Mouse (Mus musculus): ENCODE measurements at regions not wholly inside any gene's neighbourhood (a gene's known extent, or its start where the extent isn't known, plus 50 kb on each side); places are given as distances from the start of the nearest gene placed in this dataset.

DNA sequence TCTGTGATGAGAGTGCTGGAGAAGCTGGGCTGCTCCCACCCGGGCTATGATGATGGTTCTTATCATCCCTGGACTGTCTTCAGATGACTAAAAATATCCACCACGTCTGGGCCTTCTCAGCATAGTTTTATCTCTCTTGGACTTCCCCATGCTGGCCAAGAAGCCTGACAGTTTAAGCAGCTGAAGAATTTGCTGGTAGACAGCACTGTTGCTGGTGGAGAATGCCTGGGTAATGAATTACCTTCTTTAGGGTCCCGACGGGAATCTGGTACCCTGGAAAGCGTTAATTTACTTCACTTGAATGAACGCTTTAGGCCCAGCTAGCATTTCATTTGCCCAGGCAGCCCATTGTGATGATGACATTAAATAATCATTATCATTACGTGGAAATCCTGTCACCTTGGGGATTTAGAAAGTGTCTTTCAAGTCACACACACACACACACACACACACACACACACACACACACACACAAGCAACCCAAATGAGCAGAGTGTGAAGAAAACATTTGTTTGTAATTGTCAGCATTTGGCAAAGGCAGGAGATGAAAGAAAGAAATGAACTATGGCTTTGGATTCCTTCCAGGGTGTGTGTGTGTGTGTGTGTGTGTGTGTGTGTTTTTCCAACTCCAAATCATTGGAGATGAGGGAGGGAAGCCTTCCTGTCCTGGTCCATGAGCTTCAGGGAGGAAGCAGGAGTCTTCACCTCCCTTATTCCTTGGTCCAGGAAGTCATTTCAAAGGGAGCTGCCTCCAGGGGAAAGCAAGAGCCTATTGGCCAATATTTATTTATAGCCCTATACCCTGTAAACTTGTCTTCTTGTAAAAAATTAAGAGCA lies 117.3 kb upstream of the Slc30a5 start:
- TF ChIP-seq POLR2A (IDR thresholded peaks at IDR 0.05; ENCODE audit: insufficient read depth, low read length) = no peak

DNA sequence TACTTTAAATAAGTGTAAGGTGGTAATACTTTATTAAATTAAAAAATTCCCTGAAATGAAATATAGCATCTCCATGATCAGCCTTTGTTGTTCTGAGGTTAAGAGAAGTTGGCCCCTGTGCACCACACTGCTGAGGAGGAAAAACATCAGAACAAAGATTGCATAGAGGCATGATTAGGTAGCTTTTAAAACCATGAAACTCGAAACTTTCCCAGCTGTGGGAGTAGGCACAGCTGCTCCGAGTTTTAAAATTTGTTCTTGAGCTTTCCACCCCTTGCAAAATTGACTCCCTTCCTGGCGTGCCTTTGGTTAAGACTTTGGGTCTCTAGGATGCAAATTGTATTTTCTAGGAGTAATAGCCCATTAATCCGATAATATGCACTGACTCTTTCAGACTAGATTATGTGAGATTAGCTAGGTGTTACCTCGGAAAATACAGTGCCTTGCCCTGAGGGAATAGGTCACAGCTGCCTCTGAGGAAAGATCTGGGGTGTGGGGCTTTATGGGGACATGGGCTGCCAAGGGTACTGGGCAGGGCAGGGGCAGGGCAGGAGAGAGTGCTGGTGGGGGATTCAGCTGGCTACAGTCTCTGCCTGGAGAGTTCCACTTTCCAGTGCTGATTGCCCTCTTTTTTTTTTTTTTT lies 110.1 kb upstream of the Slc30a5 start:
- no peaks in the 10 kb centered on the region for H3K36me3 ChIP-seq (ENCODE audit: control insufficient read depth, insufficient read depth, low read length, poor library complexity, severe bottlenecking)
- H3K27me3 ChIP-seq (ENCODE audit: control insufficient read depth, insufficient read depth, low read length, poor library complexity, severe bottlenecking) = no peaks in the 10 kb centered on the region
- H3K9ac ChIP-seq (ENCODE audit: low read depth, poor library complexity, severe bottlenecking) = no peak overlapping the region
- no peaks in the 10 kb centered on the region for H3K4me1 ChIP-seq (ENCODE audit: control insufficient read depth, insufficient read depth, low read length)
- TF ChIP-seq CTCF (IDR thresholded peaks at IDR 0.05; ENCODE audit: low read depth, low read length) (no peak), POLR2A (IDR thresholded peaks at IDR 0.05; ENCODE audit: insufficient read depth, low read length) (no peak), EP300 (IDR thresholded peaks at IDR 0.05; ENCODE audit: insufficient read depth, low read depth, low read length) (no peak)
- no peak overlapping the region for H3K27ac ChIP-seq (ENCODE audit: insufficient read depth, low read length)
- H3K9me3 ChIP-seq (replicated peaks; ENCODE audit: control insufficient read depth, insufficient read depth, low read length, poor library complexity, severe bottlenecking) = no peaks in the 10 kb centered on the region
- H3K4me3 ChIP-seq (ENCODE audit: low read depth, low read length) = no peak overlapping the region

More for the DNA sequence above, 117.3 kb upstream of the Slc30a5 start:
- no peak overlapping the region for H3K27ac ChIP-seq (ENCODE audit: insufficient read depth, low read length)
- H3K9ac ChIP-seq (ENCODE audit: low read depth, poor library complexity, severe bottlenecking) = no peak overlapping the region
- no peaks in the 10 kb centered on the region for H3K4me1 ChIP-seq (ENCODE audit: control insufficient read depth, insufficient read depth, low read length)
- no peaks in the 10 kb centered on the region for H3K27me3 ChIP-seq (ENCODE audit: control insufficient read depth, insufficient read depth, low read length, poor library complexity, severe bottlenecking)
- H3K9me3 ChIP-seq (replicated peaks; ENCODE audit: control insufficient read depth, insufficient read depth, low read length, poor library complexity, severe bottlenecking) = no peaks in the 10 kb centered on the region
- no peaks in the 10 kb centered on the region for H3K36me3 ChIP-seq (ENCODE audit: control insufficient read depth, insufficient read depth, low read length, poor library complexity, severe bottlenecking)
- no peak overlapping the region for H3K4me3 ChIP-seq (ENCODE audit: low read depth, low read length)

DNA sequence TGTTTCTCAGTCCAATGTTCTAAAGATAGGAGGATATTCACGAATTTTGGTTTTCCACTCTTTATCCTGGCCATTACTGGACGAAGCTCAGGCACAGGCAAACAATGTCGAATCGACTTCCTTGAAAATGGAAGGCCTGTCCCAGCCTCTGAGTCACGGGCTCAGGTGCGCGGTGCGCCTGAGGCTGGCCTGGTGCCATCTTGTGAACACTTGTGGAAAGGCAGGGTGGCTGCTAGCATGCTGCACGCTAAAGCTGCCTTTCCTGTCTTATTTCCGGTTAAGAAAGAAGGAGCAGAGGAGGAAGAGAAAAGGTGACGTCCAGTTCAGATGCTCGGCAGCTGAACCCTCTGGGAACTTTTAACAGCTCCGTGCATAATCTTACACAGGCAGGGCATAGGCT lies 107.6 kb upstream of the Slc30a5 start:
- H3K9me3 ChIP-seq (replicated peaks; ENCODE audit: control insufficient read depth, insufficient read depth, low read length, poor library complexity, severe bottlenecking) = no peaks in the 10 kb centered on the region
- H3K36me3 ChIP-seq (ENCODE audit: control insufficient read depth, insufficient read depth, low read length, poor library complexity, severe bottlenecking) = no peaks in the 10 kb centered on the region
- no peaks in the 10 kb centered on the region for H3K27me3 ChIP-seq (ENCODE audit: control insufficient read depth, insufficient read depth, low read length, poor library complexity, severe bottlenecking)
- no peak overlapping the region for H3K27ac ChIP-seq (ENCODE audit: insufficient read depth, low read length)
- TF ChIP-seq EP300 (IDR thresholded peaks at IDR 0.05; ENCODE audit: insufficient read depth, low read depth, low read length) = no peak
- peak; percentile 22 for TF ChIP-seq CTCF (IDR thresholded peaks at IDR 0.05; ENCODE audit: low read depth, low read length)
- H3K4me1 ChIP-seq (ENCODE audit: control insufficient read depth, insufficient read depth, low read length) = no peaks in the 10 kb centered on the region
- H3K4me3 ChIP-seq (ENCODE audit: low read depth, low read length) = no peak overlapping the region
- H3K9ac ChIP-seq (ENCODE audit: low read depth, poor library complexity, severe bottlenecking) = no peak overlapping the region

DNA sequence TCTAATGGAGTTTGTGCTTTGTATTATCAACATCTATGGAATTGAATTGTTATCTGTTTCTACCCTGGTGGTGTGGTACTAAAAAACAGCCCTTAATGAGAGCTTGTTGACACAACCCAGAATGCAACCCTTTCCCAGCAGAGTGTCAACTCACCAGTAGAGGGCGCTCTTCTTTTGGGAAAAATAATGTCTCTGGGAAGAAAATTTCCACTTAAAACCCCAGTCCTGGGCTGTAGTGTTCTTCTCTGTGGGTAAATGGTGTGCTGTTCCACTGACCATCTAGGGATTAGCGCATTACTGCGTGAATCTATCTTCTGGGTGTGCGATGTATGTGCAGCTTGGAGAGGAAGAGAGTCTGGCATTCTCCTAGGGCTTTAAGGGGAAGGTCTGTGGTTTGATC lies 106.5 kb upstream of the Slc30a5 start:
- H3K4me3 ChIP-seq (ENCODE audit: low read depth, low read length) = no peak overlapping the region
- H3K9me3 ChIP-seq (replicated peaks; ENCODE audit: control insufficient read depth, insufficient read depth, low read length, poor library complexity, severe bottlenecking) = no peaks in the 10 kb centered on the region
- no peak overlapping the region for H3K27ac ChIP-seq (ENCODE audit: insufficient read depth, low read length)
- no peaks in the 10 kb centered on the region for H3K27me3 ChIP-seq (ENCODE audit: control insufficient read depth, insufficient read depth, low read length, poor library complexity, severe bottlenecking)
- H3K4me1 ChIP-seq (ENCODE audit: control insufficient read depth, insufficient read depth, low read length) = no peaks in the 10 kb centered on the region
- TF ChIP-seq EP300 (IDR thresholded peaks at IDR 0.05; ENCODE audit: insufficient read depth, low read depth, low read length) (no peak), CTCF (IDR thresholded peaks at IDR 0.05; ENCODE audit: low read depth, low read length) (peak; percentile 19)
- H3K36me3 ChIP-seq (ENCODE audit: control insufficient read depth, insufficient read depth, low read length, poor library complexity, severe bottlenecking) = no peaks in the 10 kb centered on the region
- no peak overlapping the region for H3K9ac ChIP-seq (ENCODE audit: low read depth, poor library complexity, severe bottlenecking)

DNA sequence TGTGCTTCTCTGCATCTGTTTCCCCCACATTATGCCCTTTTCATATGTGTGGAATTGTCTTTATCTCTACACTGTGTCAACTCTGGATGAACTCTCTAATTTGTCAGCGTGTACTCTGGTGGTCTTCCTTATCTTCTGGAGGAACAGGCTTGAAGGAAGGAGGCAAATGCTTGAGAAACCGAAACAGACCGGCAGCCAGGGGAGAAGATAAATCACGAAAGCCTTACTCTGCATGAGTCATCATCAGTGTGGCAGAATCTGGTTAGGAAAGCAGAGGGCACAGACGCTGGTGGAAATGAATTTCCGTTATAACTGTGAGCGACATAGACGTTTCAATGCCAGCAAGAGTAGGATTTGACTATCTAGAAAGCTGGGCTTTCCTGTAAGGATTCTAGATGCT lies 100.0 kb upstream of the Slc30a5 start:
- Histone ChIP-seq H3K4me3 (ENCODE audit: low read depth, low read length) (no peak overlapping the region), H3K9ac (ENCODE audit: low read depth, poor library complexity, severe bottlenecking) (no peak overlapping the region), H3K4me1 (ENCODE audit: control insufficient read depth, insufficient read depth, low read length) (no peaks in the 10 kb centered on the region), H3K27ac (ENCODE audit: insufficient read depth, low read length) (no peak overlapping the region), H3K27me3 (ENCODE audit: control insufficient read depth, insufficient read depth, low read length, poor library complexity, severe bottlenecking) (no peaks in the 10 kb centered on the region), H3K36me3 (ENCODE audit: control insufficient read depth, insufficient read depth, low read length, poor library complexity, severe bottlenecking) (no peaks in the 10 kb centered on the region), H3K9me3 (replicated peaks; ENCODE audit: control insufficient read depth, insufficient read depth, low read length, poor library complexity, severe bottlenecking) (no peaks in the 10 kb centered on the region)
- TF ChIP-seq CTCF (IDR thresholded peaks at IDR 0.05; ENCODE audit: low read depth, low read length) (no peak), EP300 (IDR thresholded peaks at IDR 0.05; ENCODE audit: insufficient read depth, low read depth, low read length) (no peak), POLR2A (IDR thresholded peaks at IDR 0.05; ENCODE audit: insufficient read depth, low read length) (no peak)

DNA sequence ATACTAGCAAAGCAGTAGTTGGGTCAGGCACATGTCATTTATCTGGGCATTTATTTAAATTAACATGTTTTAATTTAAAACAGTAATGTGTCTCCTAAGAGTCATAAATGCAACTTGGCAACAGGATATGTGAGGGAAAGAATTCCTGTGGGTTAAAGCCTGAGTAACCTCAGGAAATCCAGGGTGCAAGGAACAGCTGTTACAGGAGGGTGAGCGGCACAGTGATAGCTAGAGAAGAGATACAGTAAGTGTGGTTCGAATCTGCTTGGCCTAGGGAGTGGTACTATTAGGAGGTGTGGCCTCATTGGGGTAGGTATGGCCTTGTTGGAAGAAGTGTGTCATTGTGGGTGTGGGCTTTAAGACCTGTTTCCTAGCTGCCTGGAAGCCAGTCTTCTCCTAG lies 66.3 kb upstream of the Slc30a5 start:
- Histone ChIP-seq H3K9ac (ENCODE audit: low read depth, poor library complexity, severe bottlenecking) (no peak overlapping the region), H3K36me3 (ENCODE audit: control insufficient read depth, insufficient read depth, low read length, poor library complexity, severe bottlenecking) (no peaks in the 10 kb centered on the region), H3K4me1 (ENCODE audit: control insufficient read depth, insufficient read depth, low read length) (no peaks in the 10 kb centered on the region), H3K27ac (ENCODE audit: insufficient read depth, low read length) (no peak overlapping the region), H3K27me3 (ENCODE audit: control insufficient read depth, insufficient read depth, low read length, poor library complexity, severe bottlenecking) (no peaks in the 10 kb centered on the region; the same call in 1 of the 2 replicates), H3K4me3 (ENCODE audit: low read depth, low read length) (no peak overlapping the region), H3K9me3 (replicated peaks; ENCODE audit: control insufficient read depth, insufficient read depth, low read length, poor library complexity, severe bottlenecking) (no peaks in the 10 kb centered on the region)
- TF ChIP-seq CTCF (IDR thresholded peaks at IDR 0.05; ENCODE audit: low read depth, low read length) (no peak), EP300 (IDR thresholded peaks at IDR 0.05; ENCODE audit: insufficient read depth, low read depth, low read length) (no peak), POLR2A (IDR thresholded peaks at IDR 0.05; ENCODE audit: insufficient read depth, low read length) (no peak)

Measured in ES-Bruce4 (cell line).